Mouse (Mus musculus): Measurements from ENCODE around the gene Ebf4. TPM values are rescaled to one million over a fixed set of nuclear protein-coding genes. Genes with fewer than 3 reads are reported as not detected.

Gene Ebf4
- polyA plus RNA-seq, 1 experiment from 2014 or later, result 0.97 TPM

DNA sequence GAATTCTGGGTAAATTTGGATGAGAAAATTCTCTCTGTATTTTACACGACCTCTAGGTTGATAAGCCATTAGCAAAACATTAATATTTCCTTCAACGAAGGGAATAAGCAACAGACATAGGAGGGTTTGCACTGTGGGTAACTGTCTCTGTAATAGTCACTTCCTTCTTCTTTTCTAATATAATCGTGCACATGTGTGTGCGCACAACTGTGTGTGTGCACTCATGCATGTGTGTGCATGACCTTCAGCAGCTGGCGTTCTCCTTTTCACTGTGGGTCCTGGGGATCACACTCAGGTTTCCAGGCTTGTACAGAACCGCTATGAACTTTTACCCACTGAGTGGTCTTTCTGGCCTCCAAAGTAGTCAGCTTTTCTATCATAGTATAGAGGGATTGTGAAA is 40.1 kb downstream of the Ebf4 start:
- H3K4me1 ChIP-seq (replicated peaks; ENCODE audit: control insufficient read depth, insufficient read depth, low read length), result no peaks in the 10 kb centered on the region
- no peak overlapping the region for H3K4me3 ChIP-seq (ENCODE audit: low read length)
- H3K9ac ChIP-seq (ENCODE audit: low read length), result no peak overlapping the region
- ATAC-seq (ENCODE audit: low read depth), result no peak
- WGBS, result 82% methylated on average over 6 of the region's 6 CpGs
- H3K4me2 ChIP-seq (ENCODE audit: low read depth, low read length), result no peak overlapping the region
- no peak overlapping the region for H3K27ac ChIP-seq (ENCODE audit: low read length)
- H3K9me3 ChIP-seq (ENCODE audit: control insufficient read depth, low read length), result no peaks in the 10 kb centered on the region
- H3K27me3 ChIP-seq (ENCODE audit: control insufficient read depth, insufficient read depth, low read depth, low read length), result no peaks in the 10 kb centered on the region
- no peaks in the 10 kb centered on the region for H3K36me3 ChIP-seq (ENCODE audit: control insufficient read depth, insufficient read depth, low read length)

DNA sequence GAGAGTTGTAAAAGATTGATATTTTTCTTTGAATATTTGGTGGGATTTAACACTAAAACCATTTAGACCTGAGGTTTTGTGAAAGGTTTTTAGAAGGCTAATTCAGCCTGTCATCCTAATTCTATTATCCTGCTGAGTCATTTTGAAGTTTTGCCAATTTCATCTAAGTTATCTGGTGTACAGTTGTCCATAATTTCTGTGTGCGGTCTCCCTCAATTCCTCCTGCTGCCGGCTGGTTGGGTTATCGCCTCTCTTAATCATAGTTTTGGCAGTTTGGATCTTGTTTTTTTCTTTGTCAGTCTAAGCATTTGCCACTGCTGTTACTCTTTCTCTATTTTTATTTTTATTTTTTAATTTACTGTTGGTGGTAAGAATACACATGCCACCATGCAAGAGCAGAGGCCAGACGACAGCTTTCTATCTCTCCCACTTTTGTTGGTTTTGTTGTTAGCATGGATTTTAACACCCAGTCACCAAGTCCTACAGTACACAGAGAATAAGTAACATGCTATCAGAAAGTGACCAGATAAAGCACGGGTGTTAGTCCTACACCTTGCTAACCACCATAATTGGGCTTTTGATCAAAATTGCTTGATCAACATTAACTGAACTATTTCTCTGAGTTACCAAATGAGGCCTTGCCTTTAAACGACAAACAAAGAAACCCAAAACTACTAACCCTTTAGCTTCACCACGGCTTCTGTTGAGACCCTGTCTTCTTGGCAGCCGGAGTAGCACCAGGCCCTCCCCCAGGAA is 45.7 kb downstream of the Ebf4 start:
- H3K36me3 ChIP-seq (ENCODE audit: control insufficient read depth, insufficient read depth, low read length), result no peaks in the 10 kb centered on the region
- no peak overlapping the region for H3K9ac ChIP-seq (ENCODE audit: low read length)
- H3K4me1 ChIP-seq (replicated peaks; ENCODE audit: control insufficient read depth, insufficient read depth, low read length), result no peaks in the 10 kb centered on the region
- no peak for ATAC-seq (ENCODE audit: low read depth)
- H3K9me3 ChIP-seq (ENCODE audit: control insufficient read depth, low read length), result no peaks in the 10 kb centered on the region
- no peak overlapping the region for H3K27ac ChIP-seq (ENCODE audit: low read length)
- no peak overlapping the region for H3K4me3 ChIP-seq (ENCODE audit: low read length)
- no peaks in the 10 kb centered on the region for H3K27me3 ChIP-seq (ENCODE audit: control insufficient read depth, insufficient read depth, low read depth, low read length)
- 75% methylated on average over 8 of the region's 8 CpGs for WGBS
- no peak overlapping the region for H3K4me2 ChIP-seq (ENCODE audit: low read depth, low read length)

DNA sequence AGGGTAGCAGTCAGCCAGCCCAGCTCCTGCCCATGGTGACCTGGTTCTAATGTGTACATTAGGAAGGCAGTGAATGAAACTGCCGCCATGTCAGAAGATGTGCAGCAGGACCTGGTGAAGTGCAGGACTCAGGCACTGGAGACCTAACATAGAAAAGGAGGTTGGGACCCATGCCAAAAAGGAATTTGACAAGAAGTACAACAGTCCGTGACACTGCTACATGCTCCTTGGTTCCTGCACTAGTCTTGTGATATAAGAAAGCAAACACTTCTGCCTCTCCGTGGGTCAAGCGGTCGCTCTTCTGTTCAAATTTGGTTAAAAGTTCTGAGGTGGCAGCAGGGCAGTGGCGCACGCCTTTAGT is 46.2 kb downstream of the Ebf4 start:
- Histone ChIP-seq H3K27ac (ENCODE audit: low read length) (no peak overlapping the region), H3K4me1 (replicated peaks; ENCODE audit: control insufficient read depth, insufficient read depth, low read length) (no peaks in the 10 kb centered on the region), H3K9ac (ENCODE audit: low read length) (no peak overlapping the region), H3K27me3 (ENCODE audit: control insufficient read depth, insufficient read depth, low read depth, low read length) (no peaks in the 10 kb centered on the region), H3K4me3 (ENCODE audit: low read length) (no peak overlapping the region), H3K4me2 (ENCODE audit: low read depth, low read length) (no peak overlapping the region), H3K36me3 (ENCODE audit: control insufficient read depth, insufficient read depth, low read length) (no peaks in the 10 kb centered on the region), H3K9me3 (ENCODE audit: control insufficient read depth, low read length) (no peaks in the 10 kb centered on the region)
- 57% methylated on average over 7 of the region's 7 CpGs for WGBS
- no peak for ATAC-seq (ENCODE audit: low read depth)

DNA sequence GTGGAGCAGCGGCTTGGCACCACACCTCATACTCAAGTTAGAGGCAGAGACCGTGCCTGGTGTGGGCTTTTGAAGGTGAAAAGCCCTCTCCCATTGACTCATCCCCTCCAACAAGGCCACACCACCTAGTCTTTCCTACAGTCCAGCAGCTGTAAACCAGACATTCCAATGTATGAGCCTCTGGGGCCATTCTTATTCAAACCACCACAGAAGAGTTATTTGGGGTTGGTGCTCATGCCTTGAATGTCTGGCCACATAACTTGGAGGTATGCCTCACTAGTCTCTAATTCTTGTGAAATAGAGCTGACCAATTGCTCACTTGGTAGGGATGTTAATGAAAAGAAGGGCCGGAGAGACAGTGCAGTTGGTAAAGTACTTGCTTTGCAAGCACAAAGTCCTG is 55.4 kb downstream of the Ebf4 start:
- Histone ChIP-seq H3K36me3 (ENCODE audit: control insufficient read depth, insufficient read depth, low read length) (no peaks in the 10 kb centered on the region), H3K27me3 (ENCODE audit: control insufficient read depth, insufficient read depth, low read depth, low read length) (no peaks in the 10 kb centered on the region), H3K4me1 (replicated peaks; ENCODE audit: control insufficient read depth, insufficient read depth, low read length) (no peaks in the 10 kb centered on the region), H3K9me3 (ENCODE audit: control insufficient read depth, low read length) (no peaks in the 10 kb centered on the region), H3K4me2 (ENCODE audit: low read depth, low read length) (no peak overlapping the region), H3K4me3 (ENCODE audit: low read length) (no peak overlapping the region), H3K27ac (ENCODE audit: low read length) (no peak overlapping the region), H3K9ac (ENCODE audit: low read length) (no peak overlapping the region)
- ATAC-seq (ENCODE audit: low read depth), result no peak
- 86% methylated on average over 3 of the region's 3 CpGs for WGBS

DNA sequence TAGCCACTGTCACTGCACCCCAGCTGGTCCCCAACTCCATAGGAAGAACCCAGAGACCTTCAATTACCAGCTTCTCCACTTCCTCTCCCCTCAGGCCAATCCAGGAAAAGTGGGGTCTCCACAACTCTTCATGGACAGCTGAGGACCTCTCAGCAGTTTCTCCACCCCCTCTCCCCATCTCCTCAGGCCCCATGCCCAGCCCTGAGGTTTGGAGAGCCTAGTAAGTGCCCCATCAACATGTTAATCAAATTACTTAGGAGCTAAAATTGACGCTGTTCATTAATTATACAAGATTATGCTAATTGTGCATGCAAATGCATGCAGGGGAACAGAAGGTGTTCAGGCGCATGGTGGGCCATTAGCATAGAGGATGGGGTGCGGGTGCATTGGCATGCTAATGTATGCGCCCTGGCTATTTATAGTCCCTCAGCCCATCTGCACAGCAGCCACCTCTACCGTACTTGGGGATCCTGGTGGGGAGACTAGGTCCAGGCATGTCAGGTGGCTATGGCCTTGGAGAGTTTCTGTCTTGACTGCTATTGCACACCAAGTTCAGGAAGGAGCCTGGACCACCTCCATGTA is 56.9 kb downstream of the Ebf4 start:
- no peak for ATAC-seq (ENCODE audit: low read depth)
- Histone ChIP-seq H3K9me3 (ENCODE audit: control insufficient read depth, low read length) (no peaks in the 10 kb centered on the region), H3K4me2 (ENCODE audit: low read depth, low read length) (no peak overlapping the region), H3K27ac (ENCODE audit: low read length) (no peak overlapping the region), H3K4me1 (replicated peaks; ENCODE audit: control insufficient read depth, insufficient read depth, low read length) (no peaks in the 10 kb centered on the region), H3K27me3 (ENCODE audit: control insufficient read depth, insufficient read depth, low read depth, low read length) (no peaks in the 10 kb centered on the region), H3K9ac (ENCODE audit: low read length) (no peak overlapping the region), H3K4me3 (ENCODE audit: low read length) (no peak overlapping the region), H3K36me3 (ENCODE audit: control insufficient read depth, insufficient read depth, low read length) (no peaks in the 10 kb centered on the region)
- WGBS, result 49% methylated on average over 5 of the region's 5 CpGs

DNA sequence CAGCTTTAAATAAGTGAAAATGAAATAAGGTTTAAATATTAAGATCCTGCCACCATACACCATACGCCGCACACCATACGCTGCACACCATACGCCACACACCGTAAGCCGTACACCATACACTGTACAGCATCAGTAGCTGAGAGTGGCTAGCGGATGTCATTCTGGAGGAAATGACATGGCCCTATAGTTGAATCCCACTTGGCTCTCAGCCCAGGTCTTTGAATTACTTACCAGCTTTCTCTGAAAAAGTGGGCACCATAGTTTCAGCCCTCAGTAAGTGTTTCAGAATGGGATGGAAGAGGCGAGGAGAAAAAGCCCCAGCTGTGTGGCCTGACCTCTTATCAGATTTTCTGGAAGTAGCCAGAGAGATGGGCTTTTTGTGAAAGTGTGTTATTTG is 58.4 kb downstream of the Ebf4 start:
- Histone ChIP-seq H3K9ac (ENCODE audit: low read length) (no peak overlapping the region), H3K27me3 (ENCODE audit: control insufficient read depth, insufficient read depth, low read depth, low read length) (no peaks in the 10 kb centered on the region), H3K4me2 (ENCODE audit: low read depth, low read length) (no peak overlapping the region), H3K36me3 (ENCODE audit: control insufficient read depth, insufficient read depth, low read length) (no peaks in the 10 kb centered on the region), H3K9me3 (ENCODE audit: control insufficient read depth, low read length) (no peaks in the 10 kb centered on the region), H3K4me3 (ENCODE audit: low read length) (no peak overlapping the region), H3K4me1 (replicated peaks; ENCODE audit: control insufficient read depth, insufficient read depth, low read length) (no peaks in the 10 kb centered on the region), H3K27ac (ENCODE audit: low read length) (no peak overlapping the region)
- no peak for ATAC-seq (ENCODE audit: low read depth)
- WGBS, result 86% methylated on average over 8 of the region's 8 CpGs

DNA sequence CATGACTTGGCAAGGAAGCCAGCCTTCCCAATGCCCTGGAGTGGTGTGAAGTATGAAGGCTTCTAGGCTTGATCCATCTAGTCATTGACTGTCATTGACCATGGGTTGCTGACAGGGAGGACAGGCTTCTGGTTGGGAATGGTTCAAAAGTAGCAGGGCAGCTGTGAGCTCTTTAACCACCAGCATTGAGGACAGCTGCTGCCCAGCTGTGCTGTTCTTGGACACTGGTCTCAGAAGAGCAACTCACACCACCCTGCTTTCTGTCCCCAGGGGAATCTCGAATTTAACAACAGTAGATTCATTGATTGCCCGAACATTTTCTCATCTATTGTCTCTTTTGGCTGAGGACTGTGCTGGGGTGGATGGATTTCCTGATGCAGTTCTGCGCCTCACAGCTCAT is 58.9 kb downstream of the Ebf4 start:
- Histone ChIP-seq H3K9ac (ENCODE audit: low read length) (no peak overlapping the region), H3K36me3 (ENCODE audit: control insufficient read depth, insufficient read depth, low read length) (no peaks in the 10 kb centered on the region), H3K27me3 (ENCODE audit: control insufficient read depth, insufficient read depth, low read depth, low read length) (peaks cover 2% of the 10 kb centered on the region; the same call in 1 of the 2 replicates), H3K9me3 (ENCODE audit: control insufficient read depth, low read length) (no peaks in the 10 kb centered on the region), H3K27ac (ENCODE audit: low read length) (no peak overlapping the region), H3K4me2 (ENCODE audit: low read depth, low read length) (no peak overlapping the region), H3K4me3 (ENCODE audit: low read length) (no peak overlapping the region), H3K4me1 (replicated peaks; ENCODE audit: control insufficient read depth, insufficient read depth, low read length) (no peaks in the 10 kb centered on the region)
- 52% methylated on average over 3 of the region's 3 CpGs for WGBS
- no peak for ATAC-seq (ENCODE audit: low read depth)

DNA sequence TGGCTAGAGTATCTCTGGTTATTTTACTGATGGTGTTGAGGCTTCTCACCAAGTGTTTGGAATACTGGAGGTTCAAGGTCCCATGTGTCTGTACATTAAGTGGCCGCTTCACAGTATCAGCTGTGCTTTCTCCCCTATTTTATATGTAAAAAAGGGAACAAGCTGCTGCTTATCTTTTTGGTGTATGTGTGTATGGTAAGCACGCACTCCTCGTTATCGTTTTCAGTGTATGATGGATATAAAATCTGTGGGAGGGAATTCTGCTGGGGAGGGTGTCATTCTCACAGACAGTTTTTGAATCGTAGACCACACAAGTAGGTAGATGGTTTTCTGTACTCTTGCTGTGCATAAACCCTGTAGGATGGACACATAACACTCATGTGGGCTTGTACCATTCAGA is 62.6 kb downstream of the Ebf4 start:
- Histone ChIP-seq H3K27ac (ENCODE audit: low read length) (no peak overlapping the region), H3K9ac (ENCODE audit: low read length) (no peak overlapping the region), H3K4me2 (ENCODE audit: low read depth, low read length) (no peak overlapping the region), H3K4me3 (ENCODE audit: low read length) (no peak overlapping the region), H3K4me1 (replicated peaks; ENCODE audit: control insufficient read depth, insufficient read depth, low read length) (no peaks in the 10 kb centered on the region), H3K9me3 (ENCODE audit: control insufficient read depth, low read length) (no peaks in the 10 kb centered on the region), H3K36me3 (ENCODE audit: control insufficient read depth, insufficient read depth, low read length) (no peaks in the 10 kb centered on the region), H3K27me3 (ENCODE audit: control insufficient read depth, insufficient read depth, low read depth, low read length) (peaks cover 30% of the 10 kb centered on the region)
- 90% methylated on average over 5 of the region's 5 CpGs for WGBS
- ATAC-seq (ENCODE audit: low read depth), result no peak

DNA sequence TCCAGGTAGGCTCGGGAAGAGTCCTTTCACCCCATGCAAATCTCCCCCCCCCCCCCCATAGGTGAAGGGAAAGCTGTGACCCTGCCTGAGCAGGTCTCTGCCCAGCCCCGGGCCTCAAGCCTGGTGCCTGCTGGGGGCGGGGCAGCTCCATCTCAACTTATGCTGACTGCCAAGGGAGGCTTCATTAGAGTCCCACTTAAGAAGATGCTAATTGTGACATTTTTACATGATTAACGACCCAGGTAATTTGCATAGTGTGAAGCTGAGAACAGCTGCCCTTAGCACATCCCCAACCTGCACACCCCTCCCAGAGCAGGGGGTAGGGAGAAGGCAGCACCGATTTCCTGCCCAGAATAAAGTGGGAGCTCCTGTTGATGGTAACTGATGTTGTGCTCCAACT is 63.9 kb downstream of the Ebf4 start:
- WGBS, result 7% methylated on average over 5 of the region's 5 CpGs
- Histone ChIP-seq H3K9me3 (ENCODE audit: control insufficient read depth, low read length) (no peaks in the 10 kb centered on the region), H3K4me1 (replicated peaks; ENCODE audit: control insufficient read depth, insufficient read depth, low read length) (no peaks in the 10 kb centered on the region), H3K27me3 (ENCODE audit: control insufficient read depth, insufficient read depth, low read depth, low read length) (peaks cover 42% of the 10 kb centered on the region), H3K9ac (ENCODE audit: low read length) (no peak overlapping the region), H3K4me3 (ENCODE audit: low read length) (no peak overlapping the region), H3K27ac (ENCODE audit: low read length) (no peak overlapping the region), H3K4me2 (ENCODE audit: low read depth, low read length) (no peak overlapping the region), H3K36me3 (ENCODE audit: control insufficient read depth, insufficient read depth, low read length) (no peaks in the 10 kb centered on the region)
- no peak for ATAC-seq (ENCODE audit: low read depth)
